In genomic region chr15:102698193-102698592, GRCm38 (mm10) we compare ENCODE assay signal across 8 mouse cellular contexts. TPM values are rescaled to one million over a fixed set of nuclear protein-coding genes. Genes with fewer than 3 reads are reported as not detected.
A peak's percentile ranks its signal among the peaks of the same experiment; 100 is the strongest.
DNase-seq lines count a peak whose midpoint lies in the region; ATAC-seq and TF ChIP-seq lines count a peak whose summit lies in the region.

No protein-coding gene starts in this region.

- H3K4me2 ChIP-seq in heart, postnatal 0 days (ENCODE audit: low read depth, low read length), result no peak overlapping the region
- H3K4me2 ChIP-seq in lung, embryonic 14.5 days, result no peak overlapping the region

- peak; percentile 84 to 85 for DNase-seq in adrenal gland, adult 18-20 months (ENCODE audit: low spot score in 2 of 2)
- peak; percentile 78 for DNase-seq in embryo, embryonic 11 days
- peak; percentile 47 for DNase-seq in heart, postnatal 0 days (ENCODE audit: low spot score)
- DNase-seq in layer of hippocampus, adult 18-20 months (ENCODE audit: low spot score in 2 of 2), result peak; percentile 79 to 92
- peak; percentile 80 for DNase-seq in lung, embryonic 14.5 days
- peak; percentile 86 to 92 for DNase-seq in right cerebral cortex, postnatal 10 days (ENCODE audit: low spot score in 2 of 2)
- DNase-seq in urinary bladder, postnatal 10 days (ENCODE audit: low spot score), result peak; percentile 26

- ATAC-seq in CD4-positive, CD25-positive, alpha-beta regulatory T cell, adult 4 months, result peak; percentile 57
- ATAC-seq in heart, postnatal 0 days (ENCODE audit: insufficient read depth, low read depth), result peak; percentile 62; the same call in 1 of the 2 replicates
- ATAC-seq in lung, embryonic 14.5 days (ENCODE audit: insufficient read depth), result peak; percentile 26; the same call in 1 of the 2 replicates

- peaks cover 58% of the 10 kb centered on the region for H3K27me3 ChIP-seq in heart, postnatal 0 days (ENCODE audit: control insufficient read depth, insufficient read depth, low read length)
- peaks cover 52% of the 10 kb centered on the region for H3K27me3 ChIP-seq in lung, embryonic 14.5 days (ENCODE audit: insufficient read depth, low read length)

- no peak overlapping the region for H3K9ac ChIP-seq in heart, postnatal 0 days (replicated peaks; ENCODE audit: low read depth, low read length)
- no peak overlapping the region for H3K9ac ChIP-seq in lung, embryonic 14.5 days

- H3K4me3 ChIP-seq in heart, postnatal 0 days (ENCODE audit: low read depth, low read length), result no peak overlapping the region
- H3K4me3 ChIP-seq in lung, embryonic 14.5 days (ENCODE audit: low read depth, low read length), result no peak overlapping the region

- no peaks in the 10 kb centered on the region for H3K9me3 ChIP-seq in heart, postnatal 0 days (replicated peaks; ENCODE audit: control insufficient read depth, low read length)
- no peaks in the 10 kb centered on the region for H3K9me3 ChIP-seq in lung, embryonic 14.5 days (ENCODE audit: low read depth, low read length)

- H3K27ac ChIP-seq in heart, postnatal 0 days (ENCODE audit: low read depth), result no peak overlapping the region
- H3K27ac ChIP-seq in lung, embryonic 14.5 days (ENCODE audit: low read depth), result no peak overlapping the region

- no peak for TF ChIP-seq EP300 in heart, postnatal 0 days (IDR thresholded peaks at IDR 0.05; ENCODE audit: low read depth)

- WGBS in heart, postnatal 0 days, result 0% methylated on average over 11 of the region's 11 CpGs
- 2% methylated on average over 11 of the region's 11 CpGs for WGBS in lung, embryonic 14.5 days

- TF ChIP-seq CTCF in heart, postnatal 0 days (IDR thresholded peaks at IDR 0.05; ENCODE audit: low read depth), result peak; percentile 84
- TF ChIP-seq CTCF in lung, embryonic 14.5 days (IDR thresholded peaks at IDR 0.05; ENCODE audit: low read depth), result peak; percentile 92

- no peaks in the 10 kb centered on the region for H3K4me1 ChIP-seq in heart, postnatal 0 days (ENCODE audit: control insufficient read depth, insufficient read depth)
- no peaks in the 10 kb centered on the region; the same call in 1 of the 2 replicates for H3K4me1 ChIP-seq in lung, embryonic 14.5 days (ENCODE audit: insufficient read depth)

- no peaks in the 10 kb centered on the region for H3K36me3 ChIP-seq in heart, postnatal 0 days (replicated peaks; ENCODE audit: control insufficient read depth, insufficient read depth, low read length)
- H3K36me3 ChIP-seq in lung, embryonic 14.5 days (ENCODE audit: insufficient read depth), result no peaks in the 10 kb centered on the region

RNA-seq across cellular contexts. Expression of gene Calcoco1, which starts 23.8 kb away (rescaled TPM):
- polyA plus RNA-seq in CD4-positive, CD25-positive, alpha-beta regulatory T cell, adult 4 months (2017; shearing (Covaris generic)), result 10 to 100 TPM; 37.8 to 60.1 TPM
- total RNA-seq in adrenal gland, adult 18-20 months (2021), result 100 to 1,000 TPM in 1 of 2 experiments, 10 to 100 TPM in 1; 95.4 to 106 TPM
- 85.9 and 89.5 TPM in 2 replicates for total RNA-seq in heart, postnatal 0 days (2014; rRNA removed; ENCODE audit: low replicate concordance)
- 80.7 and 82.9 TPM in 2 replicates for polyA plus RNA-seq in heart, postnatal 0 days (2015; fragmentation: Nextera tagmentation; extraction: Ambion mirVana)
- total RNA-seq in layer of hippocampus, adult 18-20 months (2021), result 10 to 100 TPM; 86.9 to 92.4 TPM
- 35.5 and 36.4 TPM in 2 replicates for polyA plus RNA-seq in lung, embryonic 14.5 days (2014; fragmentation: Nextera tagmentation; extraction: Ambion mirVana)

RNA-seq across cellular contexts. Expression of gene Atp5g2, which starts 26.0 kb away (rescaled TPM):
- 10 to 100 TPM; 59.6 to 89.5 TPM for polyA plus RNA-seq in CD4-positive, CD25-positive, alpha-beta regulatory T cell, adult 4 months (2017; shearing (Covaris generic))
- total RNA-seq in adrenal gland, adult 18-20 months (2021), result 10 to 100 TPM; 18.3 to 19.4 TPM
- 377 and 462 TPM in 2 replicates for total RNA-seq in heart, postnatal 0 days (2014; rRNA removed; ENCODE audit: low replicate concordance)
- 108 and 125 TPM in 2 replicates for polyA plus RNA-seq in heart, postnatal 0 days (2015; fragmentation: Nextera tagmentation; extraction: Ambion mirVana)
- 10 to 100 TPM; 14.5 to 15.6 TPM for total RNA-seq in layer of hippocampus, adult 18-20 months (2021)
- 94.8 and 97.4 TPM in 2 replicates for polyA plus RNA-seq in lung, embryonic 14.5 days (2014; fragmentation: Nextera tagmentation; extraction: Ambion mirVana)

Comparison
In these comparisons a context has a peak if more than half of its experiments do, and no peak if none do; other contexts are left out.
1. DNase-seq: peak in every context shown above with its lines; median percentile 89 in right cerebral cortex, postnatal 10 days; 86 in layer of hippocampus, adult 18-20 months; 84 in adrenal gland, adult 18-20 months; 80 in lung, embryonic 14.5 days; 78 in embryo, embryonic 11 days; 47 in heart, postnatal 0 days; 26 in urinary bladder, postnatal 10 days.
2. RNA of gene Atp5g2, which starts 26.0 kb away (total RNA-seq): 377 to 462 TPM in heart, postnatal 0 days; 18.3 to 19.4 TPM in adrenal gland, adult 18-20 months and 14.5 to 15.6 TPM in layer of hippocampus, adult 18-20 months; every median in the first group is over 10 times any median in the second.
3. Peak in every context shown above with its lines, with median percentiles within 50 percentile points of each other: ATAC-seq.